Mouse (Mus musculus) neural tube, embryonic 13.5 days (tissue): ENCODE measurements around the gene 2310011J03Rik. TPM values are rescaled to one million over a fixed set of nuclear protein-coding genes. Genes with fewer than 3 reads are reported as not detected.

Source experiments
- ATAC-seq: fragments of 200-750 bp; cut with Nextera tagmentation; 2 replicates; pipeline ENCODE4 v1.8.0; 2017; ENCODE audit warnings: low read depth, mild to moderate bottlenecking, moderate TSS enrichment, moderate library complexity
- H3K27ac ChIP-seq: fragments of 300-500 bp; sonication (generic); replicated peaks from 2 replicates; pipeline ENCODE4 v1.5.1; 2015; ENCODE audit warnings: moderate library complexity, mild to moderate bottlenecking, inconsistent platforms
- H3K27me3 ChIP-seq: fragments of 300-500 bp; sonication (generic); 2 replicates; pipeline ENCODE4 v1.6.1; 2015; ENCODE audit warnings: mild to moderate bottlenecking, inconsistent platforms
- H3K36me3 ChIP-seq: fragments of 300-500 bp; sonication (generic); 2 replicates; pipeline ENCODE4 v1.6.1; 2015; ENCODE audit warnings: mild to moderate bottlenecking, inconsistent platforms
- H3K4me1 ChIP-seq: fragments of 300-500 bp; sonication (generic); replicated peaks from 2 replicates; pipeline ENCODE4 v1.6.1; 2015; ENCODE audit warnings: inconsistent platforms
- H3K4me2 ChIP-seq: fragments of 300-500 bp; sonication (generic); 2 replicates; pipeline ENCODE4 v1.6.1; 2015; ENCODE audit warnings: inconsistent platforms, mild to moderate bottlenecking, moderate library complexity
- H3K4me3 ChIP-seq: fragments of 300-500 bp; sonication (generic); 2 replicates; pipeline ENCODE4 v1.5.1; 2015; ENCODE audit warnings: mild to moderate bottlenecking, inconsistent platforms
- H3K9ac ChIP-seq: fragments of 300-500 bp; sonication (generic); 2 replicates; pipeline ENCODE4 v1.6.1; 2015; ENCODE audit warnings: moderate library complexity, mild to moderate bottlenecking, inconsistent platforms
- H3K9me3 ChIP-seq: fragments of 300-500 bp; sonication (generic); 2 replicates; pipeline ENCODE4 v1.6.1; 2016; ENCODE audit warnings: inconsistent platforms
- WGBS: fragments of 180-500 bp; shearing (Covaris S2); methylation state at CpG from one replicate; pipeline ENCODE4 v1.1.7; 2015; 5-methylcytosine and 5-hydroxymethylcytosine counted together
- polyA plus RNA-seq: library from polyadenylated mRNA; unstranded; fragments of >200 nt; fragmentation: Nextera tagmentation; extraction: Ambion mirVana; gene quantifications from 2 replicates; pipeline ENCODE4 v1.2.1, GENCODE M21; 2015

Gene 2310011J03Rik
- polyA plus RNA-seq, 1 experiment from 2014 or later: 30.7 TPM

GRCm38 (mm10) chr10:80341026-80341425, 20.7 kb upstream of the 2310011J03Rik start:
- WGBS: 8% methylated on average over 21 of the region's 21 CpGs

GRCm38 (mm10) chr10:80339941-80340750, 19.8 kb upstream of the 2310011J03Rik start:
- peaks cover 29% of the 10 kb centered on the region for H3K4me1 ChIP-seq
- 22% methylated on average over 19 of the region's 19 CpGs for WGBS
- H3K9me3 ChIP-seq: no peaks in the 10 kb centered on the region
- peaks cover 68% of the 10 kb centered on the region for H3K27me3 ChIP-seq
- H3K4me3 ChIP-seq: no peak overlapping the region
- H3K36me3 ChIP-seq: no peaks in the 10 kb centered on the region
- ATAC-seq: 0 out of 2 replicates have a peak, but pooled peaks have one; percentile 21
- H3K9ac ChIP-seq: no peak overlapping the region
- H3K4me2 ChIP-seq: peak overlapping the region; percentile 21; the same call in 1 of the 2 replicates
- H3K27ac ChIP-seq: no peak overlapping the region

More at GRCm38 (mm10) chr10:80341026-80341425, 20.7 kb upstream of the 2310011J03Rik start:
- H3K27me3 ChIP-seq: peaks cover 77% of the 10 kb centered on the region
- no peak overlapping the region for H3K9ac ChIP-seq
- no peak overlapping the region for H3K4me2 ChIP-seq
- H3K4me3 ChIP-seq: no peak overlapping the region
- no peak for ATAC-seq
- no peaks in the 10 kb centered on the region for H3K36me3 ChIP-seq
- peaks cover 31% of the 10 kb centered on the region for H3K4me1 ChIP-seq
- H3K9me3 ChIP-seq: no peaks in the 10 kb centered on the region
- no peak overlapping the region for H3K27ac ChIP-seq

DNA sequence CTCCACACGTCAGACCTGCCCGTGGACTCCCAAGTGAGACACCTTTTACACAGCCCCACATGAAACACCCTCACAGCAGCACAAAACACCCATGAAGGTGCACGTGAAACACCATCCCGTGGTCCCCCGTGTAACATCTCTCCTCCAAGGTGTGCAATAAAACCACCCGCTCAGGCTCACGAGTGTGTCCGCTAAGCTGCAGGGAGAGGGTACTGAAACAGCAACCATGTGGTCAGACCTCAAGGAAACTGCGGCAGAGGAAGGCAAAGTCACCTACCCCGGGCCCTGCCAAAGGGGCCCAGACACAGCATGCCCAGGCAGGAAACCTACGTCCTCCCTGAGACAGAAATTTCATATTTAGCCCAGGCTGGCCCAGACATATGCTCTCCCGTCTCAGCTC, 15.9 kb upstream of the 2310011J03Rik start:
- Histone ChIP-seq H3K27ac (no peak overlapping the region), H3K27me3 (peaks cover 49% of the 10 kb centered on the region), H3K4me1 (peaks cover 3% of the 10 kb centered on the region), H3K9ac (no peak overlapping the region), H3K9me3 (no peaks in the 10 kb centered on the region), H3K4me2 (no peak overlapping the region), H3K4me3 (no peak overlapping the region), H3K36me3 (no peaks in the 10 kb centered on the region)
- WGBS: 86% methylated on average over 12 of the region's 12 CpGs
- no peak for ATAC-seq

DNA sequence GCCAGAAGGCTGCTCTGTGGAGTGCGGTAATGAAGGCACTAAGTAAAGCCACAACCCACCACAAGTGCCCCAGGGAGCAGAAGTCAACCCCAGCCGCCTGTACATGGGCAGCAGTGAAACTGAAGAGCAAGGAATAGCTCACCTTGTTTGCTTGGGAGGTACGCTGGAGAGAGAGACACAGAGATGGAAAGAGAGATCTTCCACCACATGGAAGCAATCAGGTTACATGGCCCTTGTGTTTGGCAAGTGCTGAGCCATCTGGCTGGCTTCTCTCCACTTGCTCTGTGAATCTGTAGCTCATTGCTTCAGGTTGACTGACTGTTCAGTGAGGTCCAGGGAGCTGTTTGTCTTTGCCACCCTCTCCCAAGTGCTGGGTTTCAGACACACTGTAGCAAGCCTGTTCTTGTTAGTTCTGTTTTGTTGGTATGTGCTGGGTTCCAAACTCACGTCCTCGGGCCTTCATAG, 12.2 kb upstream of the 2310011J03Rik start:
- H3K9ac ChIP-seq: no peak overlapping the region
- H3K27ac ChIP-seq: no peak overlapping the region
- no peaks in the 10 kb centered on the region for H3K36me3 ChIP-seq
- WGBS: 82% methylated on average over 5 of the region's 5 CpGs
- no peak for ATAC-seq
- peaks cover 18% of the 10 kb centered on the region for H3K4me1 ChIP-seq
- H3K4me2 ChIP-seq: no peak overlapping the region
- H3K9me3 ChIP-seq: no peaks in the 10 kb centered on the region
- peaks cover 34% of the 10 kb centered on the region for H3K27me3 ChIP-seq
- H3K4me3 ChIP-seq: no peak overlapping the region

DNA sequence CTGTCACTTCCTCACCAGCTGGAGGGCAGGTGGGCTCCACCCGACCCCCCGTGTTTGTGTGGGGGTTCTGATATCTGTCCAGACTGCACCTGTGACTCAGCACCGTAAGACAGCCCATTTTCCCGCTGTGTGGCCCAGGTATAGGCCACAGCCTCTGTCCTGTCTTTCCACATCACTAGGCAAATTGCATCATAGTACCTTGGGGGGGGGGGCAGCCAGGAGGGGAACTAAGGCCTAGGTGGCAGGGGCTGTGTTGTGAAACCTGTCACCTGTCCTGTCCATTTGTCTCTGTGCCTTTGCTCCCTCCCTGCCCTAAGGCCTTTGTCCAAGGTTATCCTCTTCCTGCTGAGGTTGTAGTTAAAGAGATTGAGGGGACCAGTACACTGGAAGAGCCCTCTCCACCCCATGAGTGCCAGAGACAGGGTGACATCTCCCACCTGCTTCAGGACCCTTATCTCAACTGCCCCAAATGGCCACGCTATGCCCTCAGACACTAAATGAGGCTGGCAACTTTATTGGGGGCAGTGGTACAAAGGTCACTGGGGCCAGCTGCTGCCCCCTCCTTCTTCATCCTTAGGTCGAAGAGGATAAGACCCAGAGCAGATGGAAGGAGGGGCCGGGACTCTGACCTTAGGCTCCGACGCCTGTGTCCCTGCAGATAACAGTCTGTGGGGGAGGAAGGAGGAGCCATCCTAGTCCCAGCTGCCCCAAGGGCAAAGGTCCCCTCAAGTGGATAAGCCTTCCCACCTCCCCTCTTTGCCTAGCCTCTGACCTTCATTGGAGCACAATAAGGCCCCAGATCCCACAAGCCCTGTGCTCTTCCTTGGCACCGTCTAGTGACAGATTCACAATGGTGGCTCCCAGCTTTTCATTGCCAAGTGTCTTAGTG, 11.5 kb upstream of the 2310011J03Rik start:
- Histone ChIP-seq H3K4me2 (no peak overlapping the region), H3K27ac (no peak overlapping the region), H3K4me1 (peaks cover 18% of the 10 kb centered on the region), H3K27me3 (peaks cover 29% of the 10 kb centered on the region), H3K9ac (no peak overlapping the region), H3K36me3 (no peaks in the 10 kb centered on the region), H3K4me3 (no peak overlapping the region), H3K9me3 (no peaks in the 10 kb centered on the region)
- no peak for ATAC-seq
- WGBS: 69% methylated on average over 10 of the region's 10 CpGs

DNA sequence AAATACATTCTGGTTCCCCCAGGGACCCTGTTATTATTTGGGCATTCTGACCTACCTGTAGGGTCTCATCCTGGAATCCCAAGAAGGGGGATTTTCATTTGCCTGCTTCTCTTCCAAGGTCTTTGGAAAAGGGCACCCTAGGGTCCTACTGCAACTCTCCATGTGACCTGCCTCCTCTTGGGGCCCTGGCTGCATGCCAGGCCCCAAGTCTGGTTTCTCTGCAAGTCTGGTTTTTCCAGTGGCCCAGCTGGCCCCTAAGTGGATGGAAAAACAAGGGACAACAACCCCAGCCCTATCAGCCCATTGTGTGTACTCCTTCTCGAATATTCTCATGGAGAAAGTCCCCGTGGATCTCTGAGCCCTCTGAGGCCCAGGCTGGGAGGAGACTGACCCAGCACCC, 10.6 kb upstream of the 2310011J03Rik start:
- H3K36me3 ChIP-seq: no peaks in the 10 kb centered on the region
- WGBS: 73% methylated on average over 2 of the region's 2 CpGs
- no peak overlapping the region for H3K27ac ChIP-seq
- H3K27me3 ChIP-seq: peaks cover 30% of the 10 kb centered on the region
- no peaks in the 10 kb centered on the region for H3K9me3 ChIP-seq
- peaks cover 18% of the 10 kb centered on the region for H3K4me1 ChIP-seq
- H3K9ac ChIP-seq: no peak overlapping the region
- peak overlapping the region; percentile 80 for H3K4me2 ChIP-seq
- H3K4me3 ChIP-seq: 0 out of 2 replicates have a peak overlapping the region, but pooled peaks have one; percentile 48
- no peak for ATAC-seq

DNA sequence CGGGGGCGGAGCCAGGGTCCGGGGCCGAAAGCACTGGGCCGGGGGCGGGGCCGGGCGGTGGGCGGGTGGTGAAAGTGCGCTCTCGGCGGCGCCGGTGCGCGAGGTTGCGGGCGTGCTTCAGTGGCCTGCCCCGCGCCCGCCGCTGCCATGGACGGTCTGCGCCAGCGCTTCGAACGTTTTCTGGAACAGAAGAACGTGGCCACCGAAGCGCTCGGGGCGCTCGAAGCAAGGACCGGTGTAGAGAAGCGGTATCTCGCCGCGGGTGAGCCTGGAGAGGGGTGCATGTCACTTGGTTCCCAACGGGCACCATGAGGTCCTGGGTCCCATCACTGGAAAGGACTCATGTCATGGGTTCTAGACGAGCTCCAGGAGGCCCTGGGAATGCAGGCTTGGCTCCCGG, 9.7 kb upstream of the 2310011J03Rik start:
- Histone ChIP-seq H3K4me3 (peak overlapping the region; percentile 48), H3K27ac (no peak overlapping the region), H3K9ac (peak overlapping the region; percentile 60), H3K4me1 (peaks cover 18% of the 10 kb centered on the region), H3K27me3 (peaks cover 33% of the 10 kb centered on the region), H3K4me2 (peak overlapping the region; percentile 80), H3K9me3 (no peaks in the 10 kb centered on the region), H3K36me3 (no peaks in the 10 kb centered on the region)
- 2% methylated on average over 41 of the region's 41 CpGs for WGBS
- ATAC-seq: no peak

- peak within 1 kb of the TSS; percentile 80 for H3K4me2 ChIP-seq
- peaks cover 33% of the 10 kb centered on the region for H3K27me3 ChIP-seq
- WGBS: 5% methylated on average over 36 of the region's 36 CpGs
- peak within 1 kb of the TSS; percentile 60 for H3K9ac ChIP-seq
- no peaks in the 10 kb centered on the region for H3K9me3 ChIP-seq
- ATAC-seq: peak; percentile 92
- no peaks in the 10 kb centered on the region for H3K36me3 ChIP-seq
- no peak within 1 kb of the TSS for H3K27ac ChIP-seq
- H3K4me1 ChIP-seq: peaks cover 18% of the 10 kb centered on the region
- peak within 1 kb of the TSS; percentile 48 for H3K4me3 ChIP-seq
These were observed 9.1 kb upstream of the 2310011J03Rik start, which contains the start of the genes Pcsk4 and Reep6 for GRCm38 (mm10) chr10:80329273-80330081. Gene Pcsk4 (minus strand): TSS chr10:80329498. Gene Reep6 (plus strand): TSS chr10:80329953.

DNA sequence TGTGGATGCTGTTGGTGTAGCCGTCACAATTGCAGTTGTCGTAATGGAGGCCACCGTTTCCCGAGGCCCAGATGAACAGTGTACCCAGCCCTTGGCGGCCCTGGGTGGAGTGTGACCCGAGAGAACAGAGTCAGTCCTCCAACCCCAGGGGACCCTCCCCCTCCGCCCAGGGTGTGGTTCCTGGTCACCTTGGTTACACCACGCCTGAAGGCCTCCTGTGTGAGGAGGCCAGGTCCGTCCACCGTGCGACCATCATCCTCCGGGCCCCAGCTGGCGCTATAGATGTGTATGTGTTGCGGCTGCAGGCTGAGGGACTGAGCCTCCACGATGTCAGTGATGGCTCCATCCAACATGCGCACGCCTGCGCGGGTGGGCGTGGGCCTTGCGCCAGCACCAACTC, 4.7 kb upstream of the 2310011J03Rik start:
- Histone ChIP-seq H3K27ac (no peak overlapping the region), H3K27me3 (peaks cover 15% of the 10 kb centered on the region; the same call in 1 of the 2 replicates), H3K4me2 (no peak overlapping the region), H3K36me3 (no peaks in the 10 kb centered on the region), H3K9ac (no peak overlapping the region), H3K4me3 (no peak overlapping the region), H3K9me3 (no peaks in the 10 kb centered on the region), H3K4me1 (peaks cover 29% of the 10 kb centered on the region)
- WGBS: 81% methylated on average over 21 of the region's 21 CpGs
- no peak for ATAC-seq

DNA sequence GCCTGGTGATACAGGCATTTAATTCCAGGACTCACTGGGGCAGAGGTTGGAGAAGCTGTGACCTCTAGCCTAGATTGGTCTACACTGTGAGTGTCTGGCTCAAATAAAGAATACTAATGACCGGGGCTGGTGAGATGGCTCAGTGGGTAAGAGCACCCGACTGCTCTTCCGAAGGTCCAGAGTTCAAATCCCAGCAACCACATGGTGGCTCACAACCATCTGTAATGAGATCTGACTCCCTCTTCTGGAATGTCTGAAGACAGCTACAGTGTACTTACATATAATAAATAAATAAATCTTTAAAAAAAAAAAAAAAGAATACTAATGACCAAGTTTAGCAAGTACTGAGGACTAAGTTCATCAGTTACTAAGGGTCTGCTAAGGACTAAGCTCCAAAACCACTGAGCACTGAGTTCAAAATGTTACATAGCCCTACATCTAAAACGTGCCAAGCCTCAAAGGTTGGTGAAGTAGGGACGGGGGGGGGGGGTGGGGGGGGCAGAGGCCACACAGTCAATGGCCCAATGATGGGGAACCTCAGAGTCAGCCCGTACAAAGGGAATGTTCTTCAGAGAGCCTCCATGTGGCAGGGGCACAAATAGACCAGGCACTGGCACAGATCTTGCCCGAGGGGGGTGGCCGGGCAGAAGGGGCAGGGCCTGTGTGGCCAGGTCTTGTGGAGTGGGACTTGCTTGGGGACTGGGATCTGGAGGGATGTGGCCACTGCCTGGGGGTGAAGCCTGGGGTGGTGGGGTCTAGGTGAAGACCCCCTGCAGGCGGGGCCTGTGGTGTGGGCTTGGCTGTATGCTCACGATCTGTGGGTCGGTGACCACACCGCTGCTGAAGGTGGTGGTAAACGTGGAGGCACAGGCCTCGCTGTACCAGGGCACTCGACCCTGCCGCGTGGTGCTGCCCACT, 4.0 kb upstream of the 2310011J03Rik start:
- ATAC-seq: no peak
- no peaks in the 10 kb centered on the region for H3K9me3 ChIP-seq
- H3K27ac ChIP-seq: no peak overlapping the region
- peak overlapping the region; percentile 83 for H3K4me2 ChIP-seq
- peaks cover 15% of the 10 kb centered on the region; the same call in 1 of the 2 replicates for H3K27me3 ChIP-seq
- no peaks in the 10 kb centered on the region for H3K36me3 ChIP-seq
- 76% methylated on average over 17 of the region's 17 CpGs for WGBS
- peaks cover 30% of the 10 kb centered on the region for H3K4me1 ChIP-seq
- no peak overlapping the region; the same call in 1 of the 2 replicates for H3K9ac ChIP-seq
- peak overlapping the region; percentile 42; the same call in 1 of the 2 replicates for H3K4me3 ChIP-seq
